Mouse (Mus musculus) lung, postnatal 0 days (tissue): ENCODE measurements around the gene Naa38.

ENCODE experiments used
- CTCF ChIP-seq: IDR thresholded peaks from 2 replicates; pipeline ENCODE4 v1.5.1; 2016; ENCODE audit warnings: antibody characterized with exemption, mild to moderate bottlenecking
- EP300 ChIP-seq: IDR thresholded peaks from 2 replicates; pipeline ENCODE4 v1.6.1; 2016; ENCODE audit warnings: antibody characterized with exemption, mild to moderate bottlenecking, control low read depth

GRCm38 (mm10) chr11:69382478-69383105 lies 12.7 kb upstream of the Naa38 start:
- TF ChIP-seq CTCF: no peak
- no peak for TF ChIP-seq EP300
